Mouse (Mus musculus): Measurements from ENCODE around the gene Chid1. TPM values are rescaled to one million over a fixed set of nuclear protein-coding genes. Genes with fewer than 3 reads are reported as not detected.
A peak's percentile ranks its signal among the peaks of the same experiment; 100 is the strongest.

The Chid1 gene
- polyA plus RNA-seq, 1 experiment from 2014 or later = 36.3 TPM

DNA sequence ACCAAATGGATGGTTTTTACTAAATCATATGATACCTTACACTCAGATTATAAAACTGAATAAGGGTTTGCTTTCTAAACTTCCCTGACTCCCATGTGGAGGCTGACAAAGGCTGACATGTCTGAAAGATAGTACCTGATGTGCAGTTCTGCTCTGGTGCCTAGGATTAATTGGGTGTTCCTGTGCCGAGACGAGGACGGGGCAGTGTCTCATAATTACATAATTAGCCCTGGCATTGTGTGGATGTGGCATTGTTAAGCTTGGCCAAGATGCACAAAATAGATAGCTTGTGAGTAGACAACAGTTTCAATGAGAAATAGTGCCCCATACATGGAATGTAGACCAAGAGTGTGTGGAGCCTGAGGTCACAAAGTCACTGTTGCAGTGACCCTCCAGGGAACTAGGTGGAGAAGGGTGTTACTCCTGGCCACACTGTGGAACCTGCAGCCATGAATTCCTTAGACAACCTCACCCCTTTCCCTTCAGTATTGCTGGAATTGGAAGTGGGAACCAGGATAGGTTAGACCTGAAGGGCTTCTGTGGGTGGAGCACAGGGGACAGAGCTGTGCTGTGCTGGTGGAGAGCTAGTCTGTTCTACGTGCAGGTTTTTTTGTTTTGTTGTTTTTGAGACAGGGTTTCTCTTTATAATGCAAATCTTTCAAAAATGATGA lies 31.1 kb upstream of the Chid1 start:
- Histone ChIP-seq H3K9ac (no peak overlapping the region), H3K9me3 (no peaks in the 10 kb centered on the region), H3K4me1 (peaks cover 30% of the 10 kb centered on the region), H3K4me2 (no peak overlapping the region), H3K36me3 (peaks cover 1% of the 10 kb centered on the region; the same call in 1 of the 2 replicates), H3K27ac (replicated peaks) (no peak overlapping the region), H3K27me3 (replicated peaks) (no peaks in the 10 kb centered on the region), H3K4me3 (no peak overlapping the region)
- ATAC-seq (ENCODE audit: extremely low read depth, insufficient number of reproducible peaks, low FRiP score, low TSS enrichment) = no peak
- 83% methylated on average over 4 of the region's 4 CpGs for WGBS

- no peak overlapping the region for H3K27ac ChIP-seq (replicated peaks)
- ATAC-seq (ENCODE audit: extremely low read depth, insufficient number of reproducible peaks, low FRiP score, low TSS enrichment) = no peak
- H3K9me3 ChIP-seq = no peaks in the 10 kb centered on the region
- no peak overlapping the region for H3K9ac ChIP-seq
- H3K4me3 ChIP-seq = no peak overlapping the region
- peaks cover 35% of the 10 kb centered on the region for H3K4me1 ChIP-seq
- no peaks in the 10 kb centered on the region for H3K27me3 ChIP-seq (replicated peaks)
- H3K4me2 ChIP-seq = no peak overlapping the region
- 91% methylated on average over 3 of the region's 3 CpGs for WGBS
- peaks cover 10% of the 10 kb centered on the region; the same call in 1 of the 2 replicates for H3K36me3 ChIP-seq
Measured at GRCm38 (mm10) chr7:141569916-141570315, 30.3 kb upstream of the Chid1 start.

DNA sequence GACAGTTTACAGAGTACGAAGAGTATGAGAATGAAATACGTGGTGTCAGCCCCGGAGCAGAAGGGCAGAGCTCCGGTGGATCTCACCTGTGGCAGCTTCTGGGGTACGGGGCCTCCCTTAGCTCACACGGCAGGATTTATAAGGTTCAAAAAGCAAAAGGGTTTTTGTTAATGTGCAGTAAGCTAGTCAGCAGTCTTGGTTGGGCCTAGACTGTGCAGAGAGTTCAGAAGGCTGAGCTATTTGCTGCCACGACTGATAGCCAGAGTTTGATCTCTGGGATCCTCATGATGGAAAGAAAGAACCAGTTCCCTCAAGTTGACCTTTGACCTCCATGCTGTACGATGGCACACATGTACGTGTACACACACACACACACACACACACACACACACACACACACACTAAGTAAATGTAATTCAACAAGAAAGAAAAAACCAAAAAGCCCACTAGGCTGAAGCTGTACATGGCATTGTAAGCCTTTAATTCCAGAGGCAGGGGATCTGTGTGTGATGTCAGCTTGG lies 29.7 kb upstream of the Chid1 start:
- Histone ChIP-seq H3K27me3 (replicated peaks) (no peaks in the 10 kb centered on the region), H3K36me3 (peaks cover 12% of the 10 kb centered on the region), H3K9ac (no peak overlapping the region), H3K4me2 (no peak overlapping the region), H3K9me3 (no peaks in the 10 kb centered on the region), H3K4me3 (no peak overlapping the region), H3K4me1 (peaks cover 40% of the 10 kb centered on the region), H3K27ac (replicated peaks) (no peak overlapping the region)
- 79% methylated on average over 9 of the region's 9 CpGs for WGBS
- no peak for ATAC-seq (ENCODE audit: extremely low read depth, insufficient number of reproducible peaks, low FRiP score, low TSS enrichment)

DNA sequence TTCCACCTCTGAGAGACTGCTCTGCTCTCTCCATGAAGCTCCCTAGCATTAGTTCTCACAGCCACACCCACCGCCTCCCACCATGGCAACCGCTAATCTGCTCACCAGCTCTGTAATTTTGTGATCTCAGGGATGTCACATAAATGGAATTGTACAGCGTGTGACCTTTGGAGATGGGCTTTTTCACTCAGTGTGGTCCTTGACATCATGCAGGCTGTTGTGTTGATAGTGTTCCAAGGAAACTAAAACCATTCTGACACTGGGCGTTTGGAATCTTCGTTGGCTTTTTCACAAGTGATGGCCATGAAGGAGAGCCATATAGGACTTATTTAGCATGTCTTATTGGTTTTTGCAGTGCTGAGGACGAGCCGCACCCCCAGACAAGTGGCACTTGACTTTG lies 26.9 kb upstream of the Chid1 start:
- Histone ChIP-seq H3K27me3 (replicated peaks) (no peaks in the 10 kb centered on the region), H3K9ac (0 out of 2 replicates have a peak overlapping the region, but pooled peaks have one; percentile 24), H3K9me3 (no peaks in the 10 kb centered on the region), H3K4me1 (peaks cover 48% of the 10 kb centered on the region), H3K4me2 (no peak overlapping the region), H3K27ac (replicated peaks) (no peak overlapping the region), H3K36me3 (peaks cover 12% of the 10 kb centered on the region), H3K4me3 (no peak overlapping the region)
- no peak for ATAC-seq (ENCODE audit: extremely low read depth, insufficient number of reproducible peaks, low FRiP score, low TSS enrichment)
- 70% methylated on average over 7 of the region's 7 CpGs for WGBS

GRCm38 (mm10) chr7:141564561-141564960 lies 24.9 kb upstream of the Chid1 start:
- peak overlapping the region; percentile 95; the same call in 1 of the 2 replicates for H3K4me2 ChIP-seq
- H3K4me1 ChIP-seq = peaks cover 53% of the 10 kb centered on the region
- WGBS = 53% methylated on average over 7 of the region's 7 CpGs
- H3K4me3 ChIP-seq = 0 out of 2 replicates have a peak overlapping the region, but pooled peaks have one; percentile 4
- no peaks in the 10 kb centered on the region for H3K27me3 ChIP-seq (replicated peaks)
- ATAC-seq (ENCODE audit: extremely low read depth, insufficient number of reproducible peaks, low FRiP score, low TSS enrichment) = no peak
- no peaks in the 10 kb centered on the region for H3K9me3 ChIP-seq
- H3K9ac ChIP-seq = peak overlapping the region; percentile 62
- H3K36me3 ChIP-seq = peaks cover 12% of the 10 kb centered on the region
- no peak overlapping the region for H3K27ac ChIP-seq (replicated peaks)

GRCm38 (mm10) chr7:141562852-141563427 lies 23.3 kb upstream of the Chid1 start:
- Histone ChIP-seq H3K4me3 (peak overlapping the region; percentile 80), H3K36me3 (peaks cover 12% of the 10 kb centered on the region), H3K27me3 (replicated peaks) (no peaks in the 10 kb centered on the region), H3K9me3 (no peaks in the 10 kb centered on the region), H3K9ac (peak overlapping the region; percentile 97), H3K4me2 (peak overlapping the region; percentile 95), H3K27ac (replicated peaks) (peak overlapping the region; percentile 89), H3K4me1 (peaks cover 56% of the 10 kb centered on the region)
- ATAC-seq (ENCODE audit: extremely low read depth, insufficient number of reproducible peaks, low FRiP score, low TSS enrichment) = no peak
- 1% methylated on average over 21 of the region's 21 CpGs for WGBS

DNA sequence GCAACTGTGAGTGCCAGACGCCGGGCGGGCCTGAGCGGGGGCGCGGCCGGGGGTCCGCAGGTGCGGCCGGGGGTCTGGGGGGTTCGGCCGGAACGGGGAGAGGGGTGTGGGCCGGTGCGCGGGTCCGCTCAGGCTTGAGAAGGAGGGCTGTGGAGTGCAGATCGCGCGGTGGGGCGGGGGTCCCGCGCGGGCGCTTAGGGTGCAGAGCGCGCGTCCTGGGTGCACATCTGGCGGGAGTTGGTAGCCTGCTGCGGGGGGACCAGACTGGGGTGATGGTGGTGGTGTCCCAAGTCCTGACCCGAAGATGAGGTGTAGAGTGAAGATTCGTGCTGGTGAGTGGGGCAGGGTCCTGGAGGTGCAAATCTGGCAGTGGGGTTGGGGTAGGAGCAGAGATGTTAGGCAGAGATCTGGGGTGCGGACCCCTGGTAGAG lies 22.8 kb upstream of the Chid1 start:
- Histone ChIP-seq H3K4me1 (peaks cover 55% of the 10 kb centered on the region), H3K4me3 (peak overlapping the region; percentile 80), H3K9me3 (no peaks in the 10 kb centered on the region), H3K27ac (replicated peaks) (peak overlapping the region; percentile 89), H3K9ac (peak overlapping the region; percentile 97), H3K27me3 (replicated peaks) (no peaks in the 10 kb centered on the region), H3K36me3 (peaks cover 12% of the 10 kb centered on the region), H3K4me2 (peak overlapping the region; percentile 95)
- WGBS = 1% methylated on average over 33 of the region's 33 CpGs
- peak; percentile 15; the same call in 1 of the 2 replicates for ATAC-seq (ENCODE audit: extremely low read depth, insufficient number of reproducible peaks, low FRiP score, low TSS enrichment)

GRCm38 (mm10) chr7:141561682-141562391 lies 22.2 kb upstream of the Chid1 start, which contains the start of gene Ap2a2:
Ap2a2 (plus strand) TSS chr7:141562173.
- WGBS = under 1% methylated on average over 71 of the region's 72 CpGs
- H3K27me3 ChIP-seq (replicated peaks) = no peaks in the 10 kb centered on the region
- peak within 1 kb of the TSS; percentile 80 for H3K4me3 ChIP-seq
- H3K9ac ChIP-seq = peak within 1 kb of the TSS; percentile 97
- ATAC-seq (ENCODE audit: extremely low read depth, insufficient number of reproducible peaks, low FRiP score, low TSS enrichment) = peak; percentile 91
- H3K36me3 ChIP-seq = peaks cover 12% of the 10 kb centered on the region
- H3K9me3 ChIP-seq = no peaks in the 10 kb centered on the region
- H3K4me1 ChIP-seq = peaks cover 50% of the 10 kb centered on the region
- H3K27ac ChIP-seq (replicated peaks) = peak within 1 kb of the TSS; percentile 89
- peak within 1 kb of the TSS; percentile 95 for H3K4me2 ChIP-seq

DNA sequence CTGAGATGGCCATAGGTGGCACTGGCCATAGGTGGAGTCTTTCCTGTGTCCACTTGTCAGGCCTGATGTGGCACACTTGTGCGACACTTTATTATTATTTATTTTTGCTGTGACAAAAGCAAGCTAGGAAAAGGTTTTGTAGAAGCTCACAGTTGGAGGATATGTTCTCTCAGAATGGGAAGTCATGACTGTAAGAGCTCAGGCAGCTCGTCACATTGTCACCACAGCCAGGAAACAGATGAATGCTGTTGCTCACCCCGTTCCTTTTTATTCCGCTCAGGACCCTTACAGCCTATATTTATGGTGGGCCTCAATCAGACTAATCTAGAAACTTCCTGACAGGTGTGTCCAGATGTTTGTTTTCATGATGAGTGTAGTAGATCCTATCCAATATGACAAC lies 20.8 kb upstream of the Chid1 start:
- Histone ChIP-seq H3K4me2 (no peak overlapping the region), H3K4me1 (peaks cover 45% of the 10 kb centered on the region), H3K27me3 (replicated peaks) (no peaks in the 10 kb centered on the region), H3K9me3 (no peaks in the 10 kb centered on the region), H3K36me3 (peaks cover 8% of the 10 kb centered on the region), H3K4me3 (no peak overlapping the region), H3K9ac (no peak overlapping the region), H3K27ac (replicated peaks) (no peak overlapping the region)
- no peak for ATAC-seq (ENCODE audit: extremely low read depth, insufficient number of reproducible peaks, low FRiP score, low TSS enrichment)
- 78% methylated on average over 4 of the region's 4 CpGs for WGBS

GRCm38 (mm10) chr7:141559726-141560325 lies 20.2 kb upstream of the Chid1 start:
- Histone ChIP-seq H3K4me3 (no peak overlapping the region), H3K9me3 (no peaks in the 10 kb centered on the region), H3K36me3 (peaks cover 3% of the 10 kb centered on the region; the same call in 1 of the 2 replicates), H3K27ac (replicated peaks) (no peak overlapping the region), H3K27me3 (replicated peaks) (no peaks in the 10 kb centered on the region), H3K9ac (peak overlapping the region; percentile 10; the same call in 1 of the 2 replicates), H3K4me1 (peaks cover 40% of the 10 kb centered on the region), H3K4me2 (no peak overlapping the region)
- WGBS = 56% methylated on average over 2 of the region's 2 CpGs
- no peak for ATAC-seq (ENCODE audit: extremely low read depth, insufficient number of reproducible peaks, low FRiP score, low TSS enrichment)

GRCm38 (mm10) chr7:141558946-141559345 lies 19.3 kb upstream of the Chid1 start:
- Histone ChIP-seq H3K36me3 (no peaks in the 10 kb centered on the region), H3K27me3 (replicated peaks) (no peaks in the 10 kb centered on the region), H3K9me3 (no peaks in the 10 kb centered on the region), H3K9ac (no peak overlapping the region), H3K4me2 (no peak overlapping the region), H3K4me3 (no peak overlapping the region), H3K27ac (replicated peaks) (no peak overlapping the region), H3K4me1 (peaks cover 31% of the 10 kb centered on the region)
- ATAC-seq (ENCODE audit: extremely low read depth, insufficient number of reproducible peaks, low FRiP score, low TSS enrichment) = no peak

All from heart, embryonic 13.5 days (tissue).